Mouse (Mus musculus): Measurements from ENCODE around the gene Sacs. TPM values are rescaled to one million over a fixed set of nuclear protein-coding genes. Genes with fewer than 3 reads are reported as not detected.

Sacs gene
- polyA plus RNA-seq (2014; fragmentation: Illumina TruSeq; extraction: RNeasy Lipid Tissue Mini Kit (QIAGEN cat#74804); ENCODE audit: low read depth, low replicate concordance) = 13.1 TPM

DNA sequence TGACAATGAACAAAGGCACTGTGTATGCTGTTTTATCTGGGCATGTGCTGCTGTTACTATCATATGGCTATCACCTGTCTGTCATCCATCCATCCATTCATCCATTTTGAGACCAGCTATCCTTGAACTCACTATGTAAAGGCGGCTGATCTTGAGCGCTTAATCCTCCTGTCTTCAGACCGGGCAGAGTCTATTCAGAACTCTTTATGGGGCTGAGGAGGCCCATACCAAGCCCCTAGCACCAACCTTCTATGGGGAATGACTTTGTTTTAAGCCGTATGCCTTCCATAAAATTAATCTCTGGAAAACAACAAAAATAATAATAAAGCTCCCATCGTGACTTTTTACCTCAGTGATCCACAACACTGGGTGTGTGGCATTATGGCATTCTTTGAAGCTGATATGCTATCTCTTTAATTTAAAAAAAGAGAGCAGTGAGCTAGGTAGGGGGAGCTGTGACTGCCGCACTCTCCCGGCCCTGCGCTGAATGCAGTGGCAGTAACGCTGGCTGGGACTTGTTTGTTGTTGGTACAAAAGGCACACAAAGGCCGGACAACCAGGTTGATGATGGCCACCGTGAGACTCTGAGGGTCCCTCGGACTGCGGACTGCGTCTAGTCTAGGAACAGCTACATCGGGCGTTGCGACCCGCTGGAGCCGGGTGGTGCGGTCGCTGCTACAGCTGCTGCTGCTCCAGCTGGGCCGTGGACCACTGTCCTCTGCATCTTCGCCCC, at the start of gene Sacs:
TSS of gene Sacs (plus strand) at position 464 of the 733 bp plus-strand sequence.

DNA sequence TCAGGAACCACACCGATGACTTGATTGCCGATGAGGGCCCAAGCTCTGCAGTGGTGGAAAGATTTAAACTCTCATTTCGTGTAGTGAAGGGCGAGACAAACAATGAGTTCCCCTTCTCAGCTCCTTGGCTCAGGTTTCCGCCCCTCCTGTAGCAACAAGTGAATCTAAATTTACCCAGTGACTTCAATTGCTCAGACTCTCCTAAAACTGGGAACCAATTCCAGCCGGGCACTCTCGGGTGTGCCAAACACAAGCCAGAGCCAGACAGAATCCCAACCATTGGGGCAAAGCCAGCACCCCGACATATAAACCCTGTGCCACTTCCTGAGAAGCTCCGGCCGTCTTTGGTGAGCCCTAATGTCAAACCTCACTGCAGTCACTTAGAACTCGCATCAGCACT, 120.1 kb downstream of the Sacs start, which contains the start of gene Sgcg:
TSS of gene Sgcg (minus strand) at position 139 of the 400 bp plus-strand sequence.

Other genes starting within 250 kb of the Sacs start
- gene Tnfrsf19, start 92.0 kb upstream of the Sacs start, polyA plus RNA-seq (2014; fragmentation: Illumina TruSeq; extraction: RNeasy Lipid Tissue Mini Kit (QIAGEN cat#74804); ENCODE audit: low read depth, low replicate concordance) = 0.63 TPM
- gene Sgcg, start 120.0 kb downstream of the Sacs start, polyA plus RNA-seq (2014; fragmentation: Illumina TruSeq; extraction: RNeasy Lipid Tissue Mini Kit (QIAGEN cat#74804); ENCODE audit: low read depth, low replicate concordance) = 0.50 TPM
- 9.6 TPM for gene Arl11, start 171.3 kb downstream of the Sacs start, polyA plus RNA-seq (2014; fragmentation: Illumina TruSeq; extraction: RNeasy Lipid Tissue Mini Kit (QIAGEN cat#74804); ENCODE audit: low read depth, low replicate concordance)
- gene Ebpl, start 222.0 kb downstream of the Sacs start, polyA plus RNA-seq (2014; fragmentation: Illumina TruSeq; extraction: RNeasy Lipid Tissue Mini Kit (QIAGEN cat#74804); ENCODE audit: low read depth, low replicate concordance) = 1.3 TPM